Mouse (Mus musculus) kidney, postnatal 36 days (tissue): ENCODE measurements around the gene Dcbld1.
"Not testable (repeated sequence)": the region's sequence is repeated elsewhere in the genome, so short reads cannot be mapped to it uniquely, and the experiment has no call there.

Source experiments
- DNase-seq, 2 experiments: peaks; one replicate each; pipeline ENCODE4 v3.0.0; 2021 to 2022; ENCODE audit warnings: mixed read lengths in 2 of 2

Dcbld1 gene

GRCm38 (mm10) chr10:52264162-52264561, 30.7 kb downstream of the Dcbld1 start:
- peak; percentile 56 to 57 for DNase-seq

GRCm38 (mm10) chr10:52268879-52269278, 35.5 kb downstream of the Dcbld1 start:
- DNase-seq = no peak

GRCm38 (mm10) chr10:52271385-52271784, 38.0 kb downstream of the Dcbld1 start:
- no peak for DNase-seq

GRCm38 (mm10) chr10:52273012-52273411, 39.6 kb downstream of the Dcbld1 start:
- DNase-seq = no peak

GRCm38 (mm10) chr10:52274001-52274909, 40.8 kb downstream of the Dcbld1 start:
- no peak for DNase-seq

GRCm38 (mm10) chr10:52274910-52275604, 41.6 kb downstream of the Dcbld1 start:
- DNase-seq = peak in 1 of 2 experiments; percentile 21

- DNase-seq = no peak
These were observed 43.2 kb downstream of the Dcbld1 start for GRCm38 (mm10) chr10:52276579-52276978.

GRCm38 (mm10) chr10:52277564-52277963, 44.1 kb downstream of the Dcbld1 start:
- DNase-seq = not testable (repeated sequence)

GRCm38 (mm10) chr10:52278011-52278434, 44.6 kb downstream of the Dcbld1 start:
- DNase-seq = peak; percentile 73 to 76

GRCm38 (mm10) chr10:52278866-52279265, 45.4 kb downstream of the Dcbld1 start:
- DNase-seq = no peak

- no peak for DNase-seq
These were observed 46.5 kb downstream of the Dcbld1 start for GRCm38 (mm10) chr10:52279876-52280275.

- no peak for DNase-seq
These were observed 47.2 kb downstream of the Dcbld1 start for GRCm38 (mm10) chr10:52280623-52281022.

- DNase-seq = no peak
These were observed 47.9 kb downstream of the Dcbld1 start for GRCm38 (mm10) chr10:52281337-52281736.

- no peak for DNase-seq
These were observed 51.2 kb downstream of the Dcbld1 start for GRCm38 (mm10) chr10:52284578-52284977.

- no peak for DNase-seq
These were observed 54.6 kb downstream of the Dcbld1 start for GRCm38 (mm10) chr10:52287852-52288533.

- DNase-seq = no peak
These were observed 55.8 kb downstream of the Dcbld1 start for GRCm38 (mm10) chr10:52289261-52289660.

GRCm38 (mm10) chr10:52292391-52292790, 59.0 kb downstream of the Dcbld1 start:
- DNase-seq = not testable (repeated sequence)

- no peak for DNase-seq
These were observed 60.6 kb downstream of the Dcbld1 start for GRCm38 (mm10) chr10:52293921-52294577.

GRCm38 (mm10) chr10:52295934-52296333, 62.5 kb downstream of the Dcbld1 start:
- no peak for DNase-seq

- not testable (repeated sequence) for DNase-seq
These were observed 65.1 kb downstream of the Dcbld1 start for GRCm38 (mm10) chr10:52298568-52298967.

- DNase-seq = no peak
These were observed 68.3 kb downstream of the Dcbld1 start for GRCm38 (mm10) chr10:52301766-52302165.

- no peak for DNase-seq
These were observed 68.9 kb downstream of the Dcbld1 start for GRCm38 (mm10) chr10:52302271-52302670.

- DNase-seq = peak; percentile 26 to 42
These were observed 71.2 kb downstream of the Dcbld1 start for GRCm38 (mm10) chr10:52304574-52304973.
